Mouse (Mus musculus): Measurements from ENCODE around the gene Taf1b.

Taf1b gene

DNA sequence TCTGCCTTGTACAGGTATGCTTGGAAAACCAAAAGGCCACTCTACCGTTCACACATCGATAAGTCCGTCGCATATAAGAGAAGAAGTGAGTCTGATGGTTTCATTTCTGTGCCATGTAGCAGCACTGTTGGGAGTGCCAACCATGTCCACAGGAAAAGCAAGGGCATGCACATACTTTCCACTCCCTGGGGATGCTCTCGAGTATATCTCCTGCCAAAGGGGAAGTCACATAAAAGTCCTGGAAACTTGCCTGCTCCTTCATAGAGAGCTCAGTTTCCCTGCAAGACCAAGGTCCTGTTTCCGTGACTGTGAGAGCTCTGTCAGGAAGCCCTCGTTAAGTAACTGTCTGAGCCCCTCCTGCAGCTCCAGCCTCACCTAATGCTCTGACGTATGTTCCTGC is 57.8 kb downstream of the Taf1b start:
- DNase-seq, result peak; percentile 58

DNA sequence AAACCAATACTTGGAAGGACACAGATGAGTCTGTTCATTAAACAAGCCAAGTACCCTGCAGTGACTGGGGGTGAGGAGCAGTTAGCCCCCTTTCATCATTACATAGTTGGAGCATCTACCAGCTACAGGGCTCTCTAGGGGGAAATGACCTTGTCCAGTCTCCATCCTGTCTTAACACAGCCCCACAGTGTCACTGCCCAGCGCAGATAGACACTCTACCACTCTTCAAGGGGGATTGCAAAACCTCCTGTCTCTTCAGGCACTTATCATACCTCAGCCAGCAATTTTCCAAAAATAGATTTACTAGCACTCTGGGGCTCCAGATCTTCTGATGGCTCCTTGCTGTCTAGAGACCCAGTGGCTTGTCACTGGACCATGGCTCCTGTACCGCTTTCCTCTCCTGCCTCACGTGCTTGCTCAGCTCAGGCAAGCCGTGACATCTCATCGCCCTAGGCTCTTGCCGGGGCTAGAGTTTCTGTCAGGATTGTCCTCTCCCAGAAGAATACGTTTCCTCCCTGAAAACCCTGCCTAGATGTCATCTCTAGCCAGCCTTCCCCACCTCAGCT is 65.3 kb downstream of the Taf1b start:
- peak; percentile 87 for DNase-seq

DNA sequence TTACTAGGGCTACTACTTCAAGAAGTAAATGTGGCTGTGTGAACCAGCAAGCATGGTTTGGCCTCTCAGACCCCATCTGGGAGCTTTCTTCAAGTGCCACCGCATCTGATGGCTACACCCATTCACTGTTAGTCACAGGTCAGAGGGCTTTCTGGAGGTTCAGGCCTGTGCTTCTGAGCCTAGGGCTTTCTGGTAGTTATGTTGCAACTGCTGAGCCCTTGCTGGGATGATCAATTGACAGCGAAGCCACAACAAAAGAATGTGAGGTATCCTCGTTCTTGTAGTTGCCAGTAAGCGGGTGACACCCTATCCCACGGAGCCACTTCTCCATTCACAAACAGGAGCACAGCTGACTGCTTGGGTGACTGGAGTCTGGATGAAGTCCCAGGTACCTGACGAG is 67.2 kb downstream of the Taf1b start:
- peak; percentile 80 for DNase-seq

DNA sequence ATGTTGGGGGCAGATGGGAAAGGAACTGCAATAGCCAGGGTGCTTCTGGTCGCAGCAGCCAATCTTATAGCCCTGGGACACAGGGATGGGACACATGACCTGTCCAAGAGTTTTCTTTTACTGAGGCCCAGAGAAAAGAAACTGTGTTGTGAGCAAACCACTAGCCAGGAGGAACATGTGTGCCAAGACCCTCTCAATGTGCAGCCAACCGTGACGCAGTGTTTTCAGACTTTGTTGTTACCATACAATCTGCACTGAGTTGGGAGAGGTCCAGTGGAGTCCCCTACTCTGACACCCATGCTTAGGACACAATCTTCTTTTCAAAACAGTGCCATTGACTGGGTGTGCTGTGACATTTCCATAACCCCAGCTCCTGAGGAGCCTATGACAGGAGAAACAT is 69.4 kb downstream of the Taf1b start:
- DNase-seq, result no peak

DNA sequence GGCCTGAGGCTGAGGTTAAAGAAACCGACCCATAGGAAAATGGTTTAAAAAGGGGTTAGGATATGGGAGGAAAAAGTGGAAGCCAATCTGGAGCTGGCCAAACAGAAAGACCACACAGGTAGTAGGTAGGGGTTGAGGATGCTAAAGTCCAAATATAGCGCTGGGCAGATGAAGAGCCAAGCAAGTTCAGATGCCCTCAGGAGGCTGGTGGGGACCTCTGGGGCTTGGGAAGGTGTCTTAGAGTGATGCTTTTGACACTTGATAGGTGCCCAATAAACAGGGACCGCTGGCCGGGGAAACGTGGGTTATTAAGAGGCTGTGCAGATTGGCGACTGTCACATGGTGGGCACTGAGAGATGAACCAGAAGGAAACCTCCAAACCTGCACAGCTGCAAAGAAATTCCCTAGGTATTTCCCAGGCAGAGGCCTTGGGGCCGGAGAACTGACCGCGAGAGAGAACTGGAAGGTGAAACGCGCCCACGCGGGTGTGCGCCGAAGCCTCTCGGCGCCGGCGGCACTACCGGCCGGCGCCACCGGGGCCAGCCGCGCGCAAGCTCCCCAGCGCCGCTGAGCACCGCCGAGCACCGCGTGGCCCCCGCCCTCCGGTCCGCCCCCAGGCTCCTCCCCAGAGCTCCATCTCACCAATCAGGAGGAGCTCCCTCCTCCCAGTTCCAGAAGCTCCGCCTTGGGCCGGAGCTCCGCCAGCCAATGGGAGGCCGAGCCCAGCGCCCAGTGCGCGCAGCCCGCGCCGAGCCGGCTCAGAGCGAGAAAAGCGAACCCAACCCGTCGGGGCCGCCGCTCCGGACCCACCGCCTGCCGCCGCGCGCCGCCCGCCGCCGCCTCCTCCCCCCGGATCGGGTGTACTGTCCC is 73.6 kb downstream of the Taf1b start, which contains the start of gene Grhl1:
Grhl1 (plus strand) TSS at position 761 of the 870 bp plus-strand sequence.
- peak; percentile 100 for DNase-seq

DNA sequence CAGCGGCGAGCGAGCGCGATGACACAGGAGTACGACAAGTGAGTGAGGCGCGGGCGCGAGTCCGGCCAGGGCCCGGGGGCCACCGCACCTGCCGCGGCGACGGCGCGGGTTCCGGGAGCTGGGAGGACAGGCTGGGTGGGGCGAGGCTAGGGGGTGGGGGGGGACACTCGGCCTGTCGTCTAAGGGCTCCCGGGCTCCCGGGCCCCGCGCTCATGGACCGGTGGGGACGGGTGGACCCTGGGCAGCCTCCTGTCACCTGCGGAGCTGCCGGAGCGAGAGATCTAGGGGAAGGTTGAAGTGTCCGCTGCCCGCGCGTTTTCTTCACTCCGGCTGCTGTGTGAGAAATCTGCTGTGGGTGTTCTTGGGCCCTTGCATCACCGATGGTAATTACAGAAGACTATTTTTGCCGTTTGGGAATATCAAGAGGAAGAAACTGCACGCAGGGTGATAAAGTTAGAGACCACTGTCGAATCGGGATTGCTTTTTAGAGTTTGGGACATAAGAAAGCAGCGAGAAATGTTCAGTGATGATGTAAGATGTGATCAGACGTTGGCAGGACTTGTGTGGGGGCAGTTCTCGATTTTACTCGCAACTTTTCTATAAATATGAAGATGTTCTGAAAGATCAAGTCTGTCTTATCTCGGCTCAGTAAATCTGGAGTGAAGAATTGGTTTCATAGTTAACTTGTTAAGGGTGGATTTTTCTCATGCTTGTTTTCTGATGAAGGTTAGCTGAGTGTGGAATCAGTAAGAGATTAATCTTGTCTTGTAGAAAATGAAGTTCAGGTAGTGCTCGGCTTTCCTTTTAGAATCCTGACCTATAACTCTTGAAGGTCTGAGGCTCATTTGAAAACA is 74.5 kb downstream of the Taf1b start:
- DNase-seq, result no peak

DNA sequence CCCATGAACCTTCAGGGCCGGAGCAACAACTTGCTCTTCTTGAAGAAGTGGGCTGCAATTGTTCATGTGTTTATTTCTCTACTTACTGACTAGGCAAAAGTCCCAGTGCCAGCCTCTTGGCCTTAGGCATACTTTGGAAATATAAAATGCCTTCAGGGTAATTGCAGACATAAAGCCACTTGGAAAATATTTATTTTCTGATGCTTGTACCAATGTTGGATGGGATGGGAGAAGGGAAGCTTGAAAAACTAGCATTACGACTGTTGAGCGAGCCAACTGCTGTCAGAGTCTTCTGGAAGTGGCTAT is 75.1 kb downstream of the Taf1b start:
- DNase-seq, result no peak

DNA sequence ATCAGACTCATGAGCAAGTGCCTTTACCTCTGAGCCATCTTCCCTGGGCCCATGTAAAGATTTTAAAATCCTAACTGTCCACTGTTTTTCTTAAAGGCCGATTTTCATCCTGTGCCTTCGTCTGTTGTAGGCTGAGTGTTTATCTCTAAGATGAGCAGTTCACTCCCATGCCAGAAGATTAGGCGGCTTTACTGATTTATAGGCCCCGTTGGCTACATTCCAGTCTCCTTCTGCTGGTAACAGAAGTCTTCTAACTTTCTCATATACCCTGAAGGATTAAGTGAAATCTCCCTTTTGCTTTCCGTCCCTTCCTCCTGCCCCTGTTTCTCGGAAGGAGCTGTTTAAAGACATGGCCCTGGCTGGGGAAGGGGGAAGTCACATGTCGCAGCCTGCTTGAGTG is 76.7 kb downstream of the Taf1b start:
- no peak for DNase-seq

DNA sequence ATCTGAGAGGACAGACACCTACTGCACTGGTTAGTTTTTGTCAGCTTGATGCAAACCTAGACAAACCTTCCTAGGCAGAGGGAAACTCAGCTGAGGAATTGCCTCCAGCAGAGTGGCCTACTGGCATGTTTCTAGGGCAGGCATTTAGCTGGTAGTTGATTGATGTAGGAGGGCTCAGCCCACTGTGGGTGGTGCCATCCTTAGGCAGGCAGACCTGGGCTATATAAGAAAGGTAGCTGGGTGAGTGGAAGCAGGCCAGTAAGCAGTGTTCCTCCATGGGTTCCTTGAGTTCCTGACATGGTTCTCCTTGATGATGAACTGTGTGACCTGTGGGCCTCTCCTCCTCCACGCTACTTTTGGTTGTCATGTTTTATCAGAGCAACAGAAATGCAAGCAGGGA is 82.3 kb downstream of the Taf1b start:
- no peak for DNase-seq

DNA sequence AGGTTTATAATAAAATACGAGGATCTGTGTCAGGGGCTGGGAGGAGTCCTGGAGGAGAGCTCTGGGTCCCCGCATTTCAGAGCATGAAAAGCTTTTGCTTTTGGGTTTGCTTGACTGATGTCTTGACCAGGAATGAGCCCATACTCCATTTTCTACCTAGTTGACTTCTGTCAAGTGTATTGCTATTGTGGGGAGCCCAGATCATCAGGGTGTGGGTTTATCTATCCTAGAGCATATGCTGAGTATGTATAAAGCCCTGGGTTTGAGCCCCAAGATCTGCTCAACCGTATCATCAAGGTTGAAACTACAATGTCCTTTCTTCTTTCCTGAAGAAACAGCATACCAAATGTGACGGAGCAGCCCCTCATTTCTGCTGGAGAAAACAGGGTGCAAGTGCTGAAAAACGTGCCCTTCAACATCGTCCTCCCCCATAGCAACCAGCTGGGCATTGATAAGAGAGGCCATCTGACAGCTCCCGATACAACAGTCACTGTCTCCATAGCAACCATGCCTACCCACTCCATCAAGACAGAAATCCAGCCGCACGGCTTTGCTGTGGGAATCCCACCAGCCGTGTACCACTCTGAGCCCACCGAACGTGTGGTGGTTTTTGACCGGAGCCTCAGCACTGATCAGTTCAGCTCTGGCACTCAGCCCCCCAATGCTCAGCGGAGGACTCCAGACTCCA is 83.0 kb downstream of the Taf1b start:
- DNase-seq, result no peak

DNA sequence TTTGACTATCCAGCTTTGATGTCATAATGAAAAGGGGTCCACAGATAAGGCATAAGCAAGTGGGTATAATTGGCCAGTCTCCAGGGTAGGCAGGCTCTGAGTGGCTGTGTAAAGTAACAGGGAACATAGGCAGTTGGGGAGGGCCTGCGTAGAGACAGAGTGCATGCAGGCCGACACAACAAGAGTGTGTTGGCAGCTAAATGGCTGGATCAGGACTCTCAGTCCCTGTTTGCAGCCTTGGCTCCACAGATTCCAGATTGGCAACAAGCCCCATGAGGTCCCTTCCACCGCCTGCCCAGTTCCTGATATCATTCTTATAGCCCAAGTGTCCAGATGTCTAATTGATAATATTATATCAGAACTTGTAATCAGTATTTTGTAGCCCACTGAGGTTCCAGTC is 85.5 kb downstream of the Taf1b start:
- DNase-seq, result no peak

DNA sequence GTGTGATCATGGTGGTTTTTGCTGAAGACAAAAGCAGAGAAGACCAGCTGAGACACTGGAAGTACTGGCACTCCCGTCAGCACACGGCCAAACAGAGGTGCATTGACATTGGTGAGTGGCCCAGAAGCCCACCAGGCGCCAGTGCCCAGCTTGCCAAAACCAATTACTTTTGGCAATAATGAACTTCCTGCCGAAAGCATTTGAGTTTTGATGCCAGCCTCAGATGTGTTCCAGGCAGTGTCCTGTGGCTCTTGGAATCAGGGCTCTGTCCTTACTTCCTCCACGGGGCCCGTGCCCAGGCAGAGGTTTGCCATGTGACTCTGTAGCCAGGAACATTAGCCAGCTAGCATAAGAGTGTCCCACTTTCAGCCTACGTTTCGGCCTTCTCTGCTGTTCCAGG is 86.7 kb downstream of the Taf1b start:
- DNase-seq, result peak; percentile 95

DNA sequence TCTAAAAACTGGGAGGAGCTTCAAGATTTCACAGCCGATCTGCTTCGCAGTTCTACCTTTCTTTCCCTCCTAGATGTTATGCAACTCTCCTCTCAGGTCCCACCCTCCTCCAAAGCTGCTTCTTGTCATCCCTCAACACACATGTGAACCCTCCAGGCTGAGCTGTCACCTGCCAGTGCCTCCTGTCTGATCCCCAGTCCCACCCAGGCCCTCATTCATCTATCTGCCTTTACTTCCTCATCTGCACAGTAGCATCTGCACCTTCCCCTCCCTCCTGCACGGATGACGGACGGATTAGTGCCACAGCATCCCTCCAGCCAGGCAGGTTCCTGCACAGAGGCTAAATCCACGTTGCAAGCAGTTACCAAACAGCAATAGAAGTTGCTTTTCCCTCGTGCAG is 88.0 kb downstream of the Taf1b start:
- DNase-seq, result no peak

DNA sequence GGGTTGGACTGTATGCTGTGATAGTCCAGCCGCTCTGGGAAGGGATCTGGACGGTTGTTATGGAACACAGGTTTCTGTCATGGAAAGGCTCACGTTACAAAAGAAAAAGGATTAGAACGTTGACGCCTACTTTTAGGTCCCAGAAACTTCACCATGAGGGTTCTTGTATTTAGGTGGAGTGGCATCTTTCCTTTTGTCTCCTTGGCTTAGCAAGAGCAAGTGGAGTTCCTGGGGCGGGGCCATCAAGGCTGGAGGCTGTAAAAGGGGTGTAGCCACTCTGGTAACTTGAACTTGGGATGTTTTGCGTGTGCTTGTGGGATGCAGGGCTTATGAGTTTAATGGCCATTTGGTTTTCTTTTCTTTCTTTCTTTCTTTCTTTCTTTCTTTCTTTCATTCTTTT is 92.2 kb downstream of the Taf1b start:
- DNase-seq, result no peak

DNA sequence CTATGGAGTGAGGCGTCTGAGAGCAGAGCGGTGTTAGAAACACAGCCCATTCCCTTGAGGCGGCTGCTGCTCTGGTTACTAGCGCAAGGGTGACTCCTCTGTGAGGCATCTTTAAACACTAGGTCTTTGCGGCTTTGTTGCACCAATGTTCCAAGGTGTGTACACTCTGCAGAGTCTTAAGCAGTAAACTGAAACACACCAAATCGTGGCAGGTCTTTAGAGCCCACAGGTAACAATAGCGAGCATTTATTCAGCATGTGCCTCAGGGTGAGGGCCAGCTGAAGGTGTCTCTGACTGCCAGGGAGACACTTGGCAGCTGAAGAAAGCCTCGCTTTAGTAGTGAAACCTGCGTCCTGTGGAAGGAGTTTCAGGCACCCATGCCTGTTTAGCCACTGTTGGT is 93.9 kb downstream of the Taf1b start:
- no peak for DNase-seq

DNA sequence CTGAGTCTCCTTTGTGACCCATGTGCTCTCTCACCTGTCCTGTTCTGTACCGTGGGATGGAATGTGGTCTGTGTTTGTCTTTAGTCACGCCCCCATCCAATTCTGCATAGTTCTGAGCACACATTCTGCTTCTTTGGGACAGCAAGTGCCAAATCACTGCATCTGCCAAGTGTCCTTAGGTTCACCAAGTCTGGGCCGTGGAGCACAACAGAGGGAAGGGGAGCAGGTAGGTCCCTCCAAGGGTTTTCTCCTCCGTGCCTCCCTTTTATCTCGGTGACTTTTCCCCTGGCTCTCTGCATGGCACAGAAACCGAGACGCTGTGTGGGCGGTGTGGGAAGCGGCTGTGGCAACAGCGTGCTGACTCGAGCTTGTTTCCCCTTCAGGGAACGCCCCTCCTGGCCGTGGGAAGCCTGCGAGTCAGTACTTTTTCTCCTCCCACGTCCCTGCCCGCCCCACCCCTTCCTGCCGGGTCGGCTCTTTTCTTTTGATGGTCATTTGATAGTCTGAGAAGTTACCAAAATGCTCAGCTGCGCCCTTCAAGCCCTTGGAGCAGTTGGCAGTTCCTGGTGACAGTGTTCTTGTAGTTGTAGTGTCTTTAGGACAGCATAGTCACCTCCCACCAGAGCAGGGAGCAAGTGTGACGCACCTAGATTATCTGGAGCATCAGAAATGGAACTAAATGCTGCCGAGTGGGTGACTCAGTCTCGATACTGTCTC is 95.0 kb downstream of the Taf1b start:
- DNase-seq, result peak; percentile 98

DNA sequence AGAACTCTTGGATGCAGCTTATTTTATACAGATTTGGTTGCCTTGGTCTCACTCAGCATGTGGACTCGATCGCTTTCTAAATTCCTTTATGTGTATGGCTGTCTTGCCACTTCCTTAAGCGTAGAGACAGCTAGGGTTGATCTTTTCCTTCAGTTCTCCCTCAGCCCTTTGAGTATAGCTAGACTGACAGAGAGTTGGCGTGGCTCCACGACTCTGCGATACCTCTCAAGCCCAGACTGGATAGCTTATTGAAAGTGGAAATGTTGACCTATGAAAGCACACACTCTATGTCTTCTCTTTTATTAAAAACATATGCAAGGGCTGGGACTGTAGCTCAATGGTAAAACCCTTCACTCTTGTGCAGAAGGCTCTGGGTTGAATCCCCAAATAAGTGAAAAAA is 99.2 kb downstream of the Taf1b start:
- no peak for DNase-seq

DNA sequence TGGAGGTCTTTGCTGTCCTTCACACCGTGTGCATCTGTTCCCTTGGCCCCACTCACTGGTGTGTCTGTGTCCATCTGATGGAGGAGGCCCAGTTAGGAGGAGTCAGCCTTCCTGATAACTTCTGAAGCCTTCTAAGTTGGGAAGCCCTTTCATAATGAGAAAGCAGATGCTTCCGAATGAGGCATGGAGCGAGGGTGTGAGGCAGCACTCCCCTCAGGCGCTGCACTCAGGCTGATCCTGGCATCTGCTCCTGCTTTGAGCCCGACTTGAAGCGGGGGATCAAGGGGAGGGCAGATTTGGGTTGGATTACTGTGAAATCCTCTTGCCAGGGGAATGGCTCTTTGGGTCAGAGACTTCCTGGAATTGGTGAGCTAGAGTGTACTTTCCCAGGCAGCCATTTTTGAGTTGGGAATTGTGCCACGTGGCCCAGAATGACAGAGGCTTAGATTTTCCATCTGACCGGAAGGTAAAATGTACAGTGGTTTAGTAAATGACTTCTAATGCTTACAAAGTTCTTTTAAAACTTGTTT is 101.3 kb downstream of the Taf1b start:
- DNase-seq, result no peak

DNA sequence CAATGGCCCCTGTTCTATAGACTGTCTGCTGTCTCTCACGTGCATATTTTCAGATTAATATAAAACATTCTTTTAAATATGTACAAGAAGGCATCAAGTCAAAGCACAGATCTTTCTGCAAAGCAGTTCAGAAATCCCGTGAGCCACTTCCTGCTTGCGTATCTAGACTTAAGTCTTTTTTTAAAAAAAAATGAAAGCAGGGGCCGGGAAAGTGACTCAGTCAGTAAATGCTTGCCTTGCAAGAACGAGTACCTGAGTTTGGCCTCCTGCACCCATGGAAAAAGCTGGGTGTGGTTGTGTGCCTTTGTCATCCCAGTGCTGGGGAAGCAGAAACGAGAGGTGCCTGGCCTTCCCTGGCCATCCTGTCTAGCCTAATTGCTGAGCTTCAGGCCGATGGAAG is 101.9 kb downstream of the Taf1b start:
- no peak for DNase-seq

DNA sequence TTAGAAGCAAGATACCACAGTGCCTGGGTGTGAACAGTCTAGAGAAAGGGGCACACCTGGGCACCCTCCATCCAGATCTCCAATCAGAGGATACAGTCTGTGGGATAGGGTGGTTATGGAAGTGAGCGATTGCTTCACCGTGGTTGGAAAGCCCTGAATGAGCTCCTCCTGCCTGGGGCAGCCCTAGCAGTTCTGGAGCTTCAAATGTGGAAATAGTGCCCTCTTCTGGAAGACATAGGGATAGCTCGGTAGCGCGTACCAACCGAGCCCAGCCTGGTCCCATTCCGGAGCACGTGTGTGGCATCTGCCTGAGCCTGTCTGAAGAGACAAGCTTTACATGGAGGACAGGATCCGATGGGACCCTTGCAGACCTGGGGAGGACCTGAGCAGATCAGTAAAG is 102.6 kb downstream of the Taf1b start:
- peak; percentile 96 for DNase-seq

DNA sequence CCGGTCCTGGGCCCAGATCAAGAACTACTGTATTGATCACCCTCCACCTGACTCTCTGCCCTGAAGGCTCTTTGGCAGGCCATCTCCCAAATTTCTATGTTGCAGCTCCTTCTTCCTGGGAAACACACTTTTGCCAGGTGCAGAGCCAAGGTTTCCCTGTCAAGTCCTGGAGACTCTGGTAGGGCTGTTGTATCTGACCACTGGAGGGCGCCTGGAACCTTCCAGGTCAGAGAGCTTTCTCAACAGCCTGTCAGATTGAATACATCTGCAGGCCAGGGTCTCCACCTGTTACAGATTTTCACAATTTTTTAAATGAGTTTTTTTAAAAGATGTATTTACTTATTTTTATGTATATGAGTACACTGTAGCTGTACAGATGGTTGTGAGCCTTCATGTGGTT is 105.1 kb downstream of the Taf1b start:
- peak; percentile 94 for DNase-seq

DNA sequence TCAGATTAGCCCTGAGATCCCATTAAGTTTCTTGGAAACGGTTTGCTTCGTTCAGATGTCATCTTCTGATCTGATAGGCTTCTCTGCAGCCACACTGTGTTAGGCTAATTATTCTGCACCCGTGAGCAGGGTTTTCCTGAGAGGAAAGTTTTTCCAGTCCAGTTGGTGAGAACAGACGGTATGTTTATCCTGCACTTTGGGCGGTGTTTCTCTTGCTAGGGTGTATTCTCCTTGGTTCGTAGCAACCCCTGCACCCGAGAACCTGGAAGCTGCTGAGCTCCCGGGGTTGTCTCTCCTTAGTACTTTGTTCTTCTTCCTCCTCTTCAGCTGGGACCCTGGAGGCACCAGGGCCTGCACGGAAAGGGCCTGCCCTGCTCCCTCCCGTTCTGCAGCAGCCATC is 108.0 kb downstream of the Taf1b start:
- DNase-seq, result no peak

Measured in heart, adult 11 months (tissue).